Mouse (Mus musculus) stomach, postnatal 0 days (tissue): ENCODE data around the gene Dst. TPM values are rescaled to one million over a fixed set of nuclear protein-coding genes. Genes with fewer than 3 reads are reported as not detected.

Experiments used
- ATAC-seq: fragments of 200-750 bp; cut with Nextera tagmentation; 2 replicates; pipeline ENCODE4 v1.8.0; 2017; ENCODE audit not compliant: low FRiP score, low TSS enrichment
- DNase-seq: peaks from one replicate; pipeline ENCODE4 v3.0.0-alpha.2; 2016; ENCODE audit warnings: low spot score
- H3K27ac ChIP-seq: fragments of 300-500 bp; sonication (generic); replicated peaks from 2 replicates; pipeline ENCODE4 v1.5.1; 2014; ENCODE audit warnings: mild to moderate bottlenecking, control low read depth
- H3K27me3 ChIP-seq: fragments of 300-500 bp; sonication (generic); 2 replicates; pipeline ENCODE4 v1.6.1; 2014; ENCODE audit warnings: low read length; ENCODE audit not compliant: control insufficient read depth, insufficient read depth
- H3K36me3 ChIP-seq: fragments of 300-500 bp; sonication (generic); 2 replicates; pipeline ENCODE4 v1.6.1; 2014; ENCODE audit warnings: low read length, mixed read lengths; ENCODE audit not compliant: control insufficient read depth, insufficient read depth
- H3K4me1 ChIP-seq: fragments of 300-500 bp; sonication (generic); replicated peaks from 2 replicates; pipeline ENCODE4 v1.6.1; 2014; ENCODE audit warnings: antibody characterized with exemption; ENCODE audit not compliant: control insufficient read depth, insufficient read depth
- H3K4me2 ChIP-seq: fragments of 300-500 bp; sonication (generic); replicated peaks from 2 replicates; pipeline ENCODE4 v1.6.1; 2014; ENCODE audit warnings: low read depth, mild to moderate bottlenecking, control low read depth, moderate library complexity
- H3K4me3 ChIP-seq: fragments of 300-500 bp; sonication (generic); 2 replicates; pipeline ENCODE4 v1.5.1; 2014; ENCODE audit warnings: low read depth, low read length, control low read depth
- H3K9ac ChIP-seq: fragments of 300-500 bp; sonication (generic); 2 replicates; pipeline ENCODE4 v1.6.1; 2014; ENCODE audit warnings: mild to moderate bottlenecking, low read length, control low read depth, mixed read lengths
- H3K9me3 ChIP-seq: fragments of 300-500 bp; sonication (generic); 2 replicates; pipeline ENCODE4 v1.6.1; 2016; ENCODE audit warnings: low read length; ENCODE audit not compliant: control insufficient read depth
- CTCF ChIP-seq: IDR thresholded peaks from 2 replicates; pipeline ENCODE4 v1.5.1; 2016; ENCODE audit warnings: antibody characterized with exemption, low read depth, mild to moderate bottlenecking, moderate library complexity
- EP300 ChIP-seq: optimal IDR thresholded peaks from 2 replicates; pipeline ENCODE3; 2016; ENCODE audit warnings: antibody characterized with exemption
- WGBS: fragments of 180-500 bp; shearing (Covaris S2); extraction: QIAGEN DNeasy Blood & Tissue Kit; methylation state at CpG from one replicate; pipeline ENCODE4 v1.1.7; 2014; 5-methylcytosine and 5-hydroxymethylcytosine counted together
- polyA plus RNA-seq: library from polyadenylated mRNA; unstranded; fragments of >200 nt; fragmentation: Nextera tagmentation; extraction: Ambion mirVana; gene quantifications from 2 replicates; pipeline ENCODE4 v1.2.1, GENCODE M21; 2015

The Dst gene
- polyA plus RNA-seq, 1 experiment from 2014 or later, result 16.4 TPM

- no peak for ATAC-seq
- 63% methylated on average over 11 of the region's 11 CpGs for WGBS
- no peak overlapping the region for H3K4me3 ChIP-seq
Observed at GRCm38 (mm10) chr1:34158822-34159221, 250.8 kb downstream of the Dst start.

GRCm38 (mm10) chr1:34159898-34160297 lies 251.9 kb downstream of the Dst start:
- 62% methylated on average over 7 of the region's 7 CpGs for WGBS
- H3K27me3 ChIP-seq, result no peaks in the 10 kb centered on the region
- TF ChIP-seq EP300 (peak; percentile 11), CTCF (no peak)
- no peaks in the 10 kb centered on the region for H3K9me3 ChIP-seq
- no peaks in the 10 kb centered on the region for H3K4me1 ChIP-seq
- ATAC-seq, result peak; percentile 67; the same call in 1 of the 2 replicates
- H3K9ac ChIP-seq, result 0 out of 2 replicates have a peak overlapping the region, but pooled peaks have one; percentile 18
- peaks cover under 1% of the 10 kb centered on the region; the same call in 1 of the 2 replicates for H3K36me3 ChIP-seq
- DNase-seq, result no peak
- H3K27ac ChIP-seq, result peak overlapping the region; percentile 53; the same call in 1 of the 2 replicates
- no peak overlapping the region; the same call in 1 of the 2 replicates for H3K4me2 ChIP-seq
- H3K4me3 ChIP-seq, result no peak overlapping the region

More at GRCm38 (mm10) chr1:34158822-34159221, 250.8 kb downstream of the Dst start:
- Histone ChIP-seq H3K4me1 (no peaks in the 10 kb centered on the region), H3K9ac (no peak overlapping the region), H3K9me3 (no peaks in the 10 kb centered on the region), H3K36me3 (no peaks in the 10 kb centered on the region), H3K27me3 (no peaks in the 10 kb centered on the region), H3K4me2 (no peak overlapping the region), H3K27ac (peak overlapping the region; percentile 40; the same call in 1 of the 2 replicates)
- no peak for TF ChIP-seq EP300
- TF ChIP-seq CTCF, result no peak
- no peak for DNase-seq

GRCm38 (mm10) chr1:34164616-34165295 lies 256.7 kb downstream of the Dst start:
- Histone ChIP-seq H3K36me3 (peaks cover 9% of the 10 kb centered on the region; the same call in 1 of the 2 replicates), H3K27ac (no peak overlapping the region), H3K4me3 (no peak overlapping the region), H3K4me1 (no peaks in the 10 kb centered on the region), H3K27me3 (no peaks in the 10 kb centered on the region), H3K9me3 (no peaks in the 10 kb centered on the region), H3K4me2 (no peak overlapping the region), H3K9ac (no peak overlapping the region)
- WGBS, result 68% methylated on average over 14 of the region's 14 CpGs
- ATAC-seq, result peak; percentile 64; the same call in 1 of the 2 replicates
- peak; percentile 77 for DNase-seq
- TF ChIP-seq EP300 (no peak), CTCF (peak; percentile 92)

- no peak overlapping the region for H3K4me2 ChIP-seq
- WGBS, result 72% methylated on average over 4 of the region's 4 CpGs
- H3K4me3 ChIP-seq, result no peak overlapping the region
- no peak overlapping the region for H3K27ac ChIP-seq
- peaks cover 15% of the 10 kb centered on the region for H3K36me3 ChIP-seq
- no peaks in the 10 kb centered on the region for H3K4me1 ChIP-seq
- H3K9ac ChIP-seq, result 0 out of 2 replicates have a peak overlapping the region, but pooled peaks have one; percentile 8
- DNase-seq (no peak), ATAC-seq (no peak)
- TF ChIP-seq EP300, result no peak
- no peaks in the 10 kb centered on the region for H3K9me3 ChIP-seq
- no peaks in the 10 kb centered on the region for H3K27me3 ChIP-seq
Observed at GRCm38 (mm10) chr1:34165926-34166325, 257.9 kb downstream of the Dst start.

GRCm38 (mm10) chr1:34167151-34168057 lies 259.4 kb downstream of the Dst start:
- TF ChIP-seq CTCF (no peak), EP300 (no peak)
- no peak overlapping the region for H3K4me2 ChIP-seq
- DNase-seq (no peak), ATAC-seq (peak; percentile 35; the same call in 1 of the 2 replicates)
- H3K9me3 ChIP-seq, result no peaks in the 10 kb centered on the region
- no peak overlapping the region for H3K27ac ChIP-seq
- no peaks in the 10 kb centered on the region for H3K4me1 ChIP-seq
- H3K4me3 ChIP-seq, result no peak overlapping the region
- WGBS, result 44% methylated on average over 19 of the region's 19 CpGs
- no peaks in the 10 kb centered on the region for H3K27me3 ChIP-seq
- H3K9ac ChIP-seq, result no peak overlapping the region
- H3K36me3 ChIP-seq, result peaks cover 18% of the 10 kb centered on the region
